Mouse (Mus musculus) testis, adult 2 months (tissue): Measurements from ENCODE around the gene Lingo3.

Experiments used
- CTCF ChIP-seq: fragments of 200-500 bp; IDR thresholded peaks from 2 replicates; pipeline ENCODE4 v1.5.1; 2012; ENCODE audit warnings: low read depth, mild to moderate bottlenecking, inconsistent platforms, low read length, moderate library complexity; ENCODE audit not compliant: control insufficient read depth, insufficient read depth, insufficient replicate concordance
- POLR2A ChIP-seq: fragments of 200-500 bp; IDR thresholded peaks from 2 replicates; pipeline ENCODE4 v1.6.1; 2012; ENCODE audit warnings: low read depth, mild to moderate bottlenecking, inconsistent platforms, low read length, moderate library complexity; ENCODE audit not compliant: control insufficient read depth

DNA sequence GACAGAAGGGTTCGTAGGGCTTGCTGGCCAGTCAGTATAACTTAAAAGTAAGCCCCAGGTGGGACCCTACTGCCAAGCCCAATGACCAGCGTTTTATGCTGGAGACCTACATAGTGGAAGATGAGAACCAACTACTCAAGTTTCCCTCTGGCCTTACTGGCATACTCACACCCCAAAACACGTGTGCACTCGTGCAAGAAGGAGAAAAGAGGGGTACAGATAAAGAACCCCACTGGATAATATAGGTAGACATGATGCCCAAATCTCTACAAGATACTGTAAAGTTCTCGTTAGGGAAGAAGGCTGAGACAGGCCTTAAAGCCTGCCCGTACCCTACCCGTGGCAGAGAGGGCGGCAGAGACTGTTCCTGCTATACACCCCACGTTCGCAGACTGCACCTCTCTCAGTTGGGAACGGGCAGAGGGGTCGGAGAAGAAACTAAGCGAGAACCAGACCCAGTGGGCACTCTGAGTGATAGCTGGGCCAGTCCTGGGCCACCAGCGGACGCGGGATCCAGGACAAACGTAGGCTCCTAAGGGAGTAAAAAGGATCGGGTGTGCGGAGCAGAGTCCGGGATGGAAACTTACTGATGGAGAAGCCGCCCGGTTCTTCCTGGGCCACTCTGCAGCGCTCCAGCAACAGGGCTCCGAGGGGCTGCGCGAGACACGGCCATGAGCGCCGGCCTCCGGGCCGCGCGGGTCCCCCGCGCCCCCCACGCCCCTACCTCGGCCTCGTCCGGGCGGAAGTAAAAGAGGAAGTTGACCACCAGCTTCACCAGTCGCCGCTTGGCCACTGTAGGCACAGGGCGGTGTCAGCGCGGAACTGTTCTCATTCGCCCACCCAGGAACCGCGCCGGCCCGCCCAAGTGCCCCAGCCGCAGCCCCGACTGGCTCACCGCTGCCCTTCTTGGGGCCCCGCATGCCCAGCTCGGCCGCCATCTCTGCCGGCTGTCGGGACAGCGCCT is 46.4 kb downstream of the Lingo3 start:
- no peak for TF ChIP-seq CTCF
- TF ChIP-seq POLR2A = no peak; the same call in 1 of the 2 replicates
